ENCODE assay signal across 8 mouse cellular contexts in genomic region chr15:96936705-96937346, GRCm38 (mm10).
DNase-seq lines count a peak whose midpoint lies in the region; ATAC-seq and TF ChIP-seq lines count a peak whose summit lies in the region.

No protein-coding gene starts in this region.

- H3K79me3 ChIP-seq in C2C12 (ENCODE audit: low read depth), result no peaks in the 10 kb centered on the region

- peak overlapping the region; percentile 12; the same call in 1 of the 2 replicates for H3K9ac ChIP-seq in heart, embryonic 11.5 days (ENCODE audit: low read depth, low read length)
- no peak overlapping the region for H3K9ac ChIP-seq in kidney, embryonic 15.5 days
- H3K9ac ChIP-seq in limb, embryonic 15.5 days, result no peak overlapping the region

- H3ac ChIP-seq in C2C12 (ENCODE audit: control insufficient read depth, insufficient read length, low read depth), result no peak overlapping the region

- H3K79me2 ChIP-seq in C2C12 (ENCODE audit: control insufficient read depth, insufficient read depth), result no peaks in the 10 kb centered on the region

- no peaks in the 10 kb centered on the region for H3K9me3 ChIP-seq in heart, embryonic 11.5 days (replicated peaks; ENCODE audit: control insufficient read depth, low read length)
- H3K9me3 ChIP-seq in kidney, embryonic 15.5 days (replicated peaks), result no peaks in the 10 kb centered on the region
- no peaks in the 10 kb centered on the region for H3K9me3 ChIP-seq in limb, embryonic 15.5 days

- peak; percentile 97 for TF ChIP-seq CTCF in C2C12 (IDR thresholded peaks at IDR 0.05; ENCODE audit: control insufficient read depth, insufficient read depth, insufficient read length)
- peak; percentile 99 for TF ChIP-seq CTCF in embryonic fibroblast, embryonic 13.5 days (IDR thresholded peaks at IDR 0.05; ENCODE audit: borderline replicate concordance, insufficient read depth, low read length)

- peak; percentile 95 for DNase-seq in brain, adult 2 months (ENCODE audit: low read depth, low spot score)
- peak; percentile 69 to 75 for DNase-seq in monocyte, adult 2 months (ENCODE audit: low read depth in 1 of 2, low spot score in 2 of 2)
- DNase-seq in spleen, postnatal 36 days (ENCODE audit: low spot score in 2 of 2), result peak; percentile 76 to 85

- no peaks in the 10 kb centered on the region for H3K36me3 ChIP-seq in C2C12 (ENCODE audit: control insufficient read depth, insufficient read depth)
- H3K36me3 ChIP-seq in heart, embryonic 11.5 days (ENCODE audit: control insufficient read depth, insufficient read depth, low read length), result no peaks in the 10 kb centered on the region
- no peaks in the 10 kb centered on the region for H3K36me3 ChIP-seq in kidney, embryonic 15.5 days
- no peaks in the 10 kb centered on the region for H3K36me3 ChIP-seq in limb, embryonic 15.5 days

- H3K27ac ChIP-seq in embryonic fibroblast, embryonic 13.5 days (ENCODE audit: insufficient read depth, low read length), result no peak overlapping the region
- no peak overlapping the region for H3K27ac ChIP-seq in heart, embryonic 11.5 days (ENCODE audit: low read depth, low read length)
- no peak overlapping the region for H3K27ac ChIP-seq in kidney, embryonic 15.5 days
- H3K27ac ChIP-seq in limb, embryonic 15.5 days, result no peak overlapping the region

- no peak overlapping the region for H3K4me3 ChIP-seq in C2C12 (ENCODE audit: insufficient read depth, poor library complexity, severe bottlenecking)
- no peak overlapping the region for H3K4me3 ChIP-seq in embryonic fibroblast, embryonic 13.5 days (ENCODE audit: insufficient read depth, low read length)
- peak overlapping the region; percentile 15; the same call in 1 of the 2 replicates for H3K4me3 ChIP-seq in heart, embryonic 11.5 days (ENCODE audit: low read depth, low read length)
- peak overlapping the region; percentile 27 for H3K4me3 ChIP-seq in kidney, embryonic 15.5 days (replicated peaks)
- peak overlapping the region; percentile 14; the same call in 1 of the 2 replicates for H3K4me3 ChIP-seq in limb, embryonic 15.5 days

- H3K4me1 ChIP-seq in embryonic fibroblast, embryonic 13.5 days (ENCODE audit: control insufficient read depth, insufficient read depth, low read length), result peaks cover 4% of the 10 kb centered on the region; the same call in 1 of the 2 replicates
- H3K4me1 ChIP-seq in heart, embryonic 11.5 days (ENCODE audit: control insufficient read depth, insufficient read depth, low read length), result peaks cover 10% of the 10 kb centered on the region
- peaks cover 3% of the 10 kb centered on the region for H3K4me1 ChIP-seq in kidney, embryonic 15.5 days
- H3K4me1 ChIP-seq in limb, embryonic 15.5 days, result no peaks in the 10 kb centered on the region

- peak; percentile 67; the same call in 1 of the 2 replicates for ATAC-seq in heart, embryonic 11.5 days (replicated peaks; ENCODE audit: insufficient number of reproducible peaks, low FRiP score, low TSS enrichment)
- peak; percentile 94 for ATAC-seq in kidney, embryonic 15.5 days (replicated peaks; ENCODE audit: low FRiP score)
- peak; percentile 86; the same call in 1 of the 2 replicates for ATAC-seq in limb, embryonic 15.5 days (ENCODE audit: insufficient number of reproducible peaks, low FRiP score, low TSS enrichment, low read depth)

- H3K4me2 ChIP-seq in heart, embryonic 11.5 days, result peak overlapping the region; percentile 56
- H3K4me2 ChIP-seq in kidney, embryonic 15.5 days, result peak overlapping the region; percentile 58
- H3K4me2 ChIP-seq in limb, embryonic 15.5 days, result peak overlapping the region; percentile 47

- no peaks in the 10 kb centered on the region for H3K27me3 ChIP-seq in C2C12 (ENCODE audit: control insufficient read depth, insufficient read depth, insufficient read length)
- H3K27me3 ChIP-seq in heart, embryonic 11.5 days (ENCODE audit: control insufficient read depth, insufficient read depth, low read length), result no peaks in the 10 kb centered on the region
- H3K27me3 ChIP-seq in kidney, embryonic 15.5 days, result no peaks in the 10 kb centered on the region
- H3K27me3 ChIP-seq in limb, embryonic 15.5 days, result no peaks in the 10 kb centered on the region

- 7% methylated on average over 18 of the region's 18 CpGs for WGBS in heart, embryonic 11.5 days (ENCODE audit: insufficient replicate concordance)
- WGBS in kidney, embryonic 15.5 days, result 7% methylated on average over 18 of the region's 18 CpGs
- WGBS in limb, embryonic 15.5 days, result 6% methylated on average over 18 of the region's 18 CpGs

- TF ChIP-seq POLR2A in embryonic fibroblast, embryonic 13.5 days (IDR thresholded peaks at IDR 0.05; ENCODE audit: low read depth, low read length), result no peak

TF ChIP-seq in C2C12, 6 proteins besides CTCF, POLR2A, EP300 and RAD21:
- peak; percentile 80 for TF ChIP-seq MAX (IDR thresholded peaks at IDR 0.05)
- no peak for TF ChIP-seq MYOD1 (IDR thresholded peaks at IDR 0.05; ENCODE audit: control insufficient read depth, insufficient read length, low read depth)

Comparison
In these comparisons a context has a peak if more than half of its experiments do, and no peak if none do; other contexts are left out.
1. H3K4me3 ChIP-seq: peak in heart, embryonic 11.5 days (single experiment), kidney, embryonic 15.5 days (single experiment) and limb, embryonic 15.5 days (single experiment); none in C2C12 (single experiment) and embryonic fibroblast, embryonic 13.5 days (single experiment).
2. Peak in every context shown above with its lines, with median percentiles within 50 percentile points of each other: DNase-seq, ATAC-seq and H3K4me2 ChIP-seq.